Mouse (Mus musculus) liver, embryonic 14.5 days (tissue): ENCODE data around the gene Thsd4. TPM values are rescaled to one million over a fixed set of nuclear protein-coding genes. Genes with fewer than 3 reads are reported as not detected.
A peak's percentile ranks its signal among the peaks of the same experiment; 100 is the strongest.

Source experiments
- ATAC-seq: fragments of 200-750 bp; cut with Nextera tagmentation; 2 replicates; pipeline ENCODE4 v1.8.0; 2017; ENCODE audit warnings: moderate number of reproducible peaks, mild to moderate bottlenecking, moderate library complexity; ENCODE audit not compliant: insufficient read depth
- DNase-seq, 3 experiments: peaks; one replicate each; pipeline ENCODE4 v3.0.0-alpha.2; 2012 to 2013; ENCODE audit warnings: low read depth in 3 of 3, low spot score in 3 of 3
- H3K27ac ChIP-seq: fragments of 300-500 bp; sonication (generic); 2 replicates; pipeline ENCODE4 v1.5.1; 2014; ENCODE audit warnings: moderate library complexity, mild to moderate bottlenecking, control low read depth, inconsistent platforms
- H3K27me3 ChIP-seq: fragments of 300-500 bp; sonication (generic); 2 replicates; pipeline ENCODE4 v1.6.1; 2014; ENCODE audit warnings: mild to moderate bottlenecking, low read length, moderate library complexity; ENCODE audit not compliant: control insufficient read depth, insufficient read depth
- H3K36me3 ChIP-seq: fragments of 300-500 bp; sonication (generic); replicated peaks from 2 replicates; pipeline ENCODE4 v1.6.1; 2014; ENCODE audit warnings: low read depth; ENCODE audit not compliant: control insufficient read depth, insufficient read depth
- H3K4me1 ChIP-seq, 2 experiments: fragments of 200-500 bp in 1 of 2; fragments of 300-500 bp in 1 of 2; sonication (generic) in 1 of 2; replicated peaks; 2 replicates each; pipeline ENCODE4 v1.6.1; 2012 to 2014; ENCODE audit warnings: antibody characterized with exemption in 1 of 2, inconsistent platforms in 1 of 2, low read length in 1 of 2; ENCODE audit not compliant: control insufficient read depth in 2 of 2, insufficient read depth in 2 of 2
- H3K4me2 ChIP-seq: fragments of 300-500 bp; sonication (generic); 2 replicates; pipeline ENCODE4 v1.6.1; 2014; ENCODE audit warnings: low read depth, mild to moderate bottlenecking, control low read depth, moderate library complexity
- H3K4me3 ChIP-seq, 2 experiments: fragments of 200-500 bp in 1 of 2; fragments of 300-500 bp in 1 of 2; sonication (generic) in 1 of 2; 2 replicates each; pipeline ENCODE4 v1.5.1; 2012 to 2014; ENCODE audit warnings: low read depth in 2 of 2, low read length in 2 of 2, mild to moderate bottlenecking in 2 of 2, control low read depth in 1 of 2, inconsistent platforms in 1 of 2, moderate library complexity in 1 of 2; ENCODE audit not compliant: insufficient read depth in 1 of 2
- H3K9ac ChIP-seq: fragments of 300-500 bp; sonication (generic); replicated peaks from 2 replicates; pipeline ENCODE4 v1.6.1; 2014; ENCODE audit warnings: mild to moderate bottlenecking, control low read depth, moderate library complexity
- H3K9me3 ChIP-seq: fragments of 300-500 bp; sonication (generic); 2 replicates; pipeline ENCODE4 v1.6.1; 2016; ENCODE audit warnings: low read length, mixed read lengths; ENCODE audit not compliant: control insufficient read depth
- CTCF ChIP-seq: IDR thresholded peaks from 2 replicates; pipeline ENCODE4 v1.5.1; 2016; ENCODE audit warnings: antibody characterized with exemption, low read depth, control low read depth
- EP300 ChIP-seq: IDR thresholded peaks from 2 replicates; pipeline ENCODE4 v1.6.1; 2016; ENCODE audit warnings: antibody characterized with exemption, low read depth
- WGBS: fragments of 180-500 bp; shearing (Covaris S2); extraction: QIAGEN DNeasy Blood & Tissue Kit; methylation state at CpG from one replicate; pipeline ENCODE4 v1.1.7; 2014; ENCODE audit not compliant: insufficient replicate concordance; 5-methylcytosine and 5-hydroxymethylcytosine counted together
- polyA plus RNA-seq, 2 experiments: library from polyadenylated mRNA; depleted of rRNA in 1 of 2; stranded (reverse) in 1 of 2; unstranded in 1 of 2; fragments of >200 nt; fragmentation: Nextera tagmentation in 1 of 2; extraction: Ambion mirVana in 1 of 2; gene quantifications; 2 replicates each; pipeline versions ENCODE4 v1.2.1 to v1.2.3; 2012 to 2014

Gene Thsd4
- polyA plus RNA-seq, 2 experiments: 0.43 to 0.48 TPM

- DNase-seq (no peak), ATAC-seq (no peak)
- Histone ChIP-seq H3K4me1 (no peaks in the 10 kb centered on the region), H3K4me2 (no peak overlapping the region), H3K27ac (no peak overlapping the region), H3K27me3 (no peaks in the 10 kb centered on the region), H3K36me3 (no peaks in the 10 kb centered on the region), H3K4me3 (no peak overlapping the region), H3K9ac (no peak overlapping the region), H3K9me3 (no peaks in the 10 kb centered on the region)
- TF ChIP-seq EP300 (no peak), CTCF (no peak)
- 62% methylated on average over 4 of the region's 4 CpGs for WGBS
These were observed 458.6 kb downstream of the Thsd4 start for GRCm38 (mm10) chr9:60063191-60063720.

- Histone ChIP-seq H3K27me3 (no peaks in the 10 kb centered on the region), H3K4me2 (no peak overlapping the region), H3K4me3 (no peak overlapping the region), H3K9me3 (no peaks in the 10 kb centered on the region), H3K4me1 (no peaks in the 10 kb centered on the region), H3K27ac (no peak overlapping the region), H3K36me3 (no peaks in the 10 kb centered on the region), H3K9ac (no peak overlapping the region)
- 59% methylated on average over 5 of the region's 5 CpGs for WGBS
- no peak for TF ChIP-seq EP300
- TF ChIP-seq CTCF: no peak
- no peak for DNase-seq
- ATAC-seq: no peak
These were observed 465.7 kb downstream of the Thsd4 start for GRCm38 (mm10) chr9:60056131-60056530.

GRCm38 (mm10) chr9:60054951-60055350 lies 466.9 kb downstream of the Thsd4 start:
- H3K36me3 ChIP-seq: no peaks in the 10 kb centered on the region
- no peaks in the 10 kb centered on the region for H3K4me1 ChIP-seq
- no peak for TF ChIP-seq CTCF
- no peak for TF ChIP-seq EP300
- DNase-seq: no peak
- H3K9me3 ChIP-seq: no peaks in the 10 kb centered on the region
- no peak overlapping the region for H3K4me3 ChIP-seq
- H3K27ac ChIP-seq: no peak overlapping the region
- no peak overlapping the region for H3K9ac ChIP-seq
- WGBS: 33% methylated on average over 5 of the region's 5 CpGs
- ATAC-seq: no peak
- no peaks in the 10 kb centered on the region for H3K27me3 ChIP-seq
- no peak overlapping the region for H3K4me2 ChIP-seq

- Histone ChIP-seq H3K9me3 (no peaks in the 10 kb centered on the region), H3K4me2 (no peak overlapping the region), H3K27ac (no peak overlapping the region), H3K36me3 (no peaks in the 10 kb centered on the region), H3K4me1 (no peaks in the 10 kb centered on the region), H3K4me3 (no peak overlapping the region), H3K9ac (no peak overlapping the region), H3K27me3 (no peaks in the 10 kb centered on the region)
- 67% methylated on average over 5 of the region's 5 CpGs for WGBS
- no peak for DNase-seq
- no peak for ATAC-seq
- TF ChIP-seq EP300 (no peak), CTCF (no peak)
These were observed 468.7 kb downstream of the Thsd4 start for GRCm38 (mm10) chr9:60053117-60053516.

- no peak for DNase-seq
These were observed 469.4 kb downstream of the Thsd4 start for GRCm38 (mm10) chr9:60052415-60052814.

More at GRCm38 (mm10) chr9:60052415-60052814, 469.4 kb downstream of the Thsd4 start:
- Histone ChIP-seq H3K27me3 (no peaks in the 10 kb centered on the region), H3K4me2 (no peak overlapping the region), H3K4me3 (no peak overlapping the region), H3K9me3 (no peaks in the 10 kb centered on the region), H3K9ac (no peak overlapping the region), H3K4me1 (no peaks in the 10 kb centered on the region), H3K27ac (no peak overlapping the region), H3K36me3 (no peaks in the 10 kb centered on the region)
- TF ChIP-seq EP300 (no peak), CTCF (peak; percentile 55)
- WGBS: 58% methylated on average over 4 of the region's 4 CpGs
- no peak for ATAC-seq
